Mouse (Mus musculus) layer of hippocampus, postnatal 36 days (tissue): ENCODE measurements around the gene Vmn2r108. TPM values are rescaled to one million over a fixed set of nuclear protein-coding genes. Genes with fewer than 3 reads are reported as not detected.
"Not testable (repeated sequence)": the region's sequence is repeated elsewhere in the genome, so short reads cannot be mapped to it uniquely, and the experiment has no call there.

ENCODE experiments used
- DNase-seq, 2 experiments: peaks; one replicate each; pipeline ENCODE4 v3.0.0; 2022
- total RNA-seq, 2 experiments: library from RNA; stranded (reverse); gene quantifications; 2 replicates each; pipeline ENCODE4 v1.2.3; 2021

The Vmn2r108 gene
- total RNA-seq = under 1 TPM in 1 of 2 experiments, not detected in 1; 0.05 TPM

DNA sequence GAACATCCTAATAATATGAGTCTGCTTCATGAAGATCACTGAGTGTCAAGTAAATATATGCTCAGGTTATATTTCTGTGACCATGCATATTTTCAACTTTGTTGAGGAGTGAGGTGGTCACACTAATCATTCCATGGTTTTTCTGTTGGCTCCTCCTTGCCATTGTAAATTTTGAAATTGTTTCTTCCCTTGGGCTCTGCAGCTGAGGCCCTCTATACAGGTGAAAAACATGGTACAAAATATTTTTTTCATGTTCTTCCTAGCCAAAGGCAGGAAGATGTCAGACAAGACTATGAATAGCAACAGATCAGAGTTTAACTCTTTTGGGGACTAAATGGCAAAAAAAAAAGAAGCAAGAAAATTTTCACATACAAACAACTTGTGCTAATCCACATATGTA is at the start of gene Vmn2r108:
Gene Vmn2r108 (minus strand): TSS at position 101 of the 400 bp plus-strand sequence.
- no peak for DNase-seq

DNA sequence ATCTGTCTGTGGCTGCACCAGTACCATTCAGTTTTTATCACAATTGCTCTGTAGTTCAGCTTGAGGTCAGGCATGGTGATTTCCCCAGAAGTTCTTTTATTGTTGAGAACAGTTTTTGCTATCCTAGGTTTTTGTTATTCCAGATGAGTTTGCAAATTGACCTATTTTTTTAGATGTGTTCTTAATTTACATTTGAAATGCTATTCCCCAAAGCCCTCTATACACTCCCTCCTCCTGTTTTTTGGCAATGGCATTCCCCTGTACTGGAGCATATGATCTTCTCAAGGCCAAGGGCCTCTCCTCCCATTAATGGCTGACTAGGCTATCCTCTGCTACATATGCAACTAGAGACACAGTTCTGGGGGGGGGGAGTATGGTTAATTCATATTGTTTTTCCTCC is 27.1 kb upstream of the Vmn2r108 start:
- not testable (repeated sequence) for DNase-seq

DNA sequence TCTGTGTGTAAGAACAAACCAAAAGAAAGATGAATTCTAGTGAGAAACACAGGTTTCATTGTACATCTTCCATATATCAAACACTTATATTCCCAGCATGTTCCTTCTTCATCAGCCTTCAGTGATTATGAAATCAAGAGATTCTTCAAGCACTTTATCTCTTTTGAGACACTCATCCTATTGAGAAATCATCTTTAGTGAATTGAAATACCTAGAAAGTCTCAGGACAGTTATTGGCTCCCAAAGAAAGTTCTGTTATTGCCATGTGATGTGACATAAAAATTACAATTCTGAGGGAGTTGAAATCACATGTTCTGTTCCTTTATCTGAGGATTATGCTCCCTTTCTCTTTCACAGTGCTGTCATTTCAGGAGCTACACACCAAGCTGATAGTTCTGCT is 16.7 kb upstream of the Vmn2r108 start, which contains the start of gene Vmn1r225:
Gene Vmn1r225 (plus strand): TSS at position 301 of the 400 bp plus-strand sequence.
- no peak for DNase-seq

DNA sequence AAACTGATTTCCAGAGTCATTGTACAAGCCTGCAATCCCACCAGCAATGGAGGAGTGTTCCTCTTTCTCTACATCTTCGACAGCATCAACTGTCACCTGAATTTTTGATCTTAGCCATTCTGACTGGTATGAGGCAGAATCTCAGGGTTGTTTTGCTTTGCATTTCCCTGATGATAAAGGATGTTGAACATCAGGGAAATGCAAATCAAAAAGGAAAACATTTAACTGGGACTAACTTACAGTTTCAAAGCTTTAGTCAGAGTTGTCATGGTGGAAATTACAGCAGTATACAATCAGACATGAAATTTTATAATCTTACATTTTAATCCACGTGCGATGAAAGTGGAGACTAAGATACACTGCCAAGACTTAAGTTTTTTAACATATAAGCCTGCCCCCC is 7.8 kb downstream of the Vmn2r108 start:
- no peak for DNase-seq

DNA sequence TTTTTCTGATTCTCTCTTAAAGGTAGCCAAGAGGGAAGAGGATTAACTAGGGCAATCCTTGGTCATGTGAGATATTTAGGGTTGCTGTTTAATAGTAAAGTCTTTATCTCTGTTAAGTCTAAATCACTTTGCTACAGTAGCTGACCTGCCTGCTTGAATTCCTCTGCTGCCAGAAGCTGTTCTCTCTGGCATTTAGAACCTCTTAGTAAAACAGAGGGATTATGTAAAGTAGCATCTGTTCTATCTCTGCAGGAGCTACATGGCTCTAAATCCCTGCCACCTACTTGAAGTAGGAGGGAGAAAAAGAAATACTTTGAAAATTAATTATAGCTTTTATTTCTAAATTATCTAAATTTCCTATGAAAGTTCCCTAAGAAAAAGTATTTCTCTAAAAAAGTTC is 41.9 kb downstream of the Vmn2r108 start:
- DNase-seq = no peak

DNA sequence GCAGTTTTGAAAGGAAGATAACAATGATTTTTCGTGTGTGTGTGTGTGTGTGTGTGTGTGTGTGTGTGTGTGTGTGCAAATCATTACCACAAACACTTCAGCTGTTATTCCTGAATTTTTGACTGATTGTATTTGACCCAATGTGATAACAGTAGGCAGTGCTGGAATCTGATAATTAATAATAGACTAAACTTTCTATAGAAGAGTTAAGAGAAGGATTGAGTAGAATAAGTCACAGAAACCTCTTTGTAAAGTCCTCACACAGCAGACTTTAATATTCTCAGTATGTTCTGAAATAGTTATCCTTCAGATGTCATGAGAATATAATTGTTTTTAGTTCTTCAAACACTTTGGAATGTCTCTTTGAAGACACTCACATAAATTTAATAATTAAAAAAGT is 67.3 kb downstream of the Vmn2r108 start, which contains the start of gene Vmn1r224:
Gene Vmn1r224 (plus strand): TSS at position 301 of the 400 bp plus-strand sequence.
- DNase-seq = no peak

Other genes starting within 250 kb of the Vmn2r108 start
- gene Vmn2r105, start 246.3 kb downstream of the Vmn2r108 start, total RNA-seq = not detected
- gene Vmn2r106, start 195.8 kb downstream of the Vmn2r108 start, total RNA-seq = not detected
- not detected for gene Vmn2r107, start 136.1 kb downstream of the Vmn2r108 start, total RNA-seq
- gene Vmn1r224, start 67.2 kb downstream of the Vmn2r108 start, total RNA-seq = not detected
- gene Vmn1r225, start 16.8 kb upstream of the Vmn2r108 start, total RNA-seq = not detected
- not detected for gene Vmn2r109, start 83.4 kb upstream of the Vmn2r108 start, total RNA-seq
- not detected for gene Vmn2r110, start 115.1 kb upstream of the Vmn2r108 start, total RNA-seq
- gene Fpr-rs3, start 143.5 kb upstream of the Vmn2r108 start, total RNA-seq = not detected
- gene Vmn1r226, start 201.5 kb upstream of the Vmn2r108 start, total RNA-seq = not detected
- gene Vmn1r227, start 248.5 kb upstream of the Vmn2r108 start, total RNA-seq = not detected